Mouse (Mus musculus) embryo, embryonic 11.5 days (tissue): ENCODE data around the gene Tango2.
A peak's percentile ranks its signal among the peaks of the same experiment; 100 is the strongest.

ENCODE experiments used
- DNase-seq: peaks from one replicate; pipeline ENCODE4 v3.0.0-alpha.2; 2012; ENCODE audit warnings: low read depth, low spot score

The Tango2 gene

DNA sequence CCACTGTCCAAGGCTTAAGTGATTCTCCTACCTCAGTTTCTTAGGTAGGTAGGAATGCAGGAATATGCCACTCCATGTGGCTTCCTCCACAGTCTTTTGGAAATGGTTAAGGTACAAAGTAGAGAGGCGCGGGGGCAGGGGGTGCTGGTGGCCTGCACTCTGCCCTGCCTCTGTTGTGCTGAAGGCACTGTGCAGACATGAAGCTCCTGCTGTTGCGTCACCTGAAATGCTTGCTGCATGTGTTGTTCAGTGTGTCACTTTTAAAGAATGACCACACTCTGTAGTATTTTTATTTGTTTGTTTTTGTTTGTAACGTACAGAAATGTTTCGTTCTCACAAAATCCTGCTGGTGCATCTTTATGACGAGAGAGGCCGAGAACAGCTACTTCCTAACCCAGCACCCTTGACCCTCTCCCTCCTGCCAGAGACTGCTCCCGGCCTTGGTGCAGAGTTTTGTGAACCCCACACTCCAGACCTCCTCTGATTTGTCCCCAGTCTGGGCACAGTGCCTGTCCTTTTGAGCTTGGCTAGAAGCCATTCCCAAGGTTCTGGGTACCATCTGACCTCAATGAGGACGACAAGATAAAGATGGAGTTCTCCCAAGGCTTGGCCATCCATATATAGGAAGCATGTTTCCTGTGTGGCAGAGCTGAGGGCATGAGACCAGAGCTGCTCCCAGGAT is 35.3 kb upstream of the Tango2 start:
- DNase-seq: no peak

DNA sequence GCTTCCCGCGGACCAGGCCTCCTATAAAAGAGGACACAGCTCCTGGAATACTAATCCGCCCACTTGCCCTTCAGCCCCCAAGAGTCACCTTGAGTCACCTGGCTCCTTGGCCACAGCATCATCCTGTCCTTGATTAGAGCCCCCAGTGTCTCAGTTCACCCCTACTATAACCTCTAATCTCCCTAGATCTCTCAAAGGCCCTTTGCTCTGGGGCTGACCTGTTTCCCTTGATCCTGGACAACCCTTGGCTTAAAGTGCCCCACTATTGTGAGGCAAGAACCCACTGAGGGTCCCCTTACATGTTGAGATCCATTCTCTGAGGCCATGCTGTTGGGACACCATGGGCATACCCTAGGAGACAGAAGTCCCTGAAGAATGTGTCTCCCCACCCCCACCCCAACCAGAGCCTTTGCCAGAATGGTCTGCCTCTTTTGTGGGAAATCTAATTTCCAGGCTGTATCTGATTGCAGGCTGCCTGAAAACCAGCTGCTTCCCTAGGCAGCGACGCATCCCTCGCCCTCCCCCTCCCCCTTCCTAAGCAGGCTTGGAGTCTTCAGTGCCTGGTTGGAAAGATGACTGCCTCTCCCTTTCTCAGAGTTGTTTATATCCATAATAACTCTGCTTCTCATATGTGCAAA is 33.8 kb upstream of the Tango2 start:
- DNase-seq: peak; percentile 36

DNA sequence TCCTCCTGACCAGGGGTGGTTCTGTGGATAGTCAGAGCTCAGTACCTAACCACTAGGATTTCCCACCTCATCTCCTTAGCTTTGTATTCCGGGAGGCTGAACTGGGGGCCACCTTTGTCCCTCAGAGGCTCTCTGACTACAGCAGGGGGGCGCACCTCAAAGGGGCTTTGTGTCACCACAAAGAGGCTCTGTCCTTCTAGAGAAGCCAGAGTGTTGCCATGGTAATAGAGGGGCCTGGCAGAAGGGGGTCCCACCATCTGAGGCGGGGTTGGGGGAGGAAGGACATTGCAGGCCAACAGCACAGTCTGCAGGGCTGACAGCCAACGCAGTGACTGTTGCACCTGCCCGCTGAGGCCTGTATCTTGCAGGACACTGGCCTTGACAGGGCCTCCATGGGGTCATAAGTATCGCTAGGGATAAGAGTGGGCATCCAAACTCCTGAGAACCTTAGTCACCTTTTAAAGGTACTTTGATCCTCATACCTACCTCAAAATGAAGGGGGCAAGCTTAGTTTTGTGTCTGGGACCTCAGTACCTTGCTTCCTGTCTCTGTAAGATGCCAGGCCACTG is 32.7 kb upstream of the Tango2 start:
- peak; percentile 46 for DNase-seq

DNA sequence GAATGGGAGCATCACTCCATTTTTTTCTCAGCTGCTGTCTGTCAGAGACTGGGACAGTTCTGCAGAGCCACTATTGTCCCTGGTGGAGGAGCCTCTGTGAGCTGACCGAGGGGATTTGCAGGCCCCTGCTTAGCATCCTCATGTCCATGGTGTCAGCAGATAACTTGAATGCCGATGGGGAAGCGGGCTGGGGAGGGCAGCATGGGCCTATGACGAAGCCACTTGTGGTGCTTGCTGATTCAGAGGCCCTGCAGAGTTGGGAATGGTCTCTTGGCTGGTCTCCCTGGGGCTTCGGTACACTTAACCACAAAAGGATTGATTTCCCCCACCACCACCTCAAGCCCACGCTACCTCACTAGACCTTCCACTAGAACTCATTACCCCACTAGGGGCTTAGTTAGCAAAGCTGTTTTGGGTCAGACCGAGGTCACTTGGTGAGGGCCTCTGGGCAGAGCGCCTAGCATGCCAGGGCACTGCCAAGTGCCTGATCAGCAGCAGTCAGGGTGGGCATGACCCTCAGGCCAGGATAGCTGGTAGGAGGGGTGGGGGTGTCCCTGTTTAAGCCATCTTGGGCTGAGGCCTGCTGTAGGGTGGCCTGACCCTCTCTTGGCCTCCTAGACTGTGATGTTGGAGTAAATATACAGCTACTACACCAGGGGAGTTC is 31.6 kb upstream of the Tango2 start:
- DNase-seq: no peak

DNA sequence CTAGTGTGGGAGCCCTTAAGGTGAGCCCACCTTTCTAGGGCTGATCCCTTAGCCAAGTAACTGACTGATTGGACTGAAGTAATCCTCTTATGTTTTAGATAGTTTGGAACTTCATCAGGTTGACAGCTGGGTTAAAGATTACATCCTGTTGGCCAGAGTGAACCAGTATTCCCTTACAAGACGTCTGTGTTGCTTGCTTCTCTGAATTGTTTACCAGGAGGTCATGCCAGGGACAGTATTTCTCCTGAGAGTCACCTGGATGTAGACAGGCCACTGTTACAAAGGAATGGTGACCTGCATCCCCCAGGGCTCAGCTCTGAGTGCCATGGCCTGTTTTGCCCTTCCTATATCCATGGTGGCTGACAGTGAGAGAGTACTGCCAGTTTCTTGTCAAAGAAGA is 30.6 kb upstream of the Tango2 start:
- no peak for DNase-seq

DNA sequence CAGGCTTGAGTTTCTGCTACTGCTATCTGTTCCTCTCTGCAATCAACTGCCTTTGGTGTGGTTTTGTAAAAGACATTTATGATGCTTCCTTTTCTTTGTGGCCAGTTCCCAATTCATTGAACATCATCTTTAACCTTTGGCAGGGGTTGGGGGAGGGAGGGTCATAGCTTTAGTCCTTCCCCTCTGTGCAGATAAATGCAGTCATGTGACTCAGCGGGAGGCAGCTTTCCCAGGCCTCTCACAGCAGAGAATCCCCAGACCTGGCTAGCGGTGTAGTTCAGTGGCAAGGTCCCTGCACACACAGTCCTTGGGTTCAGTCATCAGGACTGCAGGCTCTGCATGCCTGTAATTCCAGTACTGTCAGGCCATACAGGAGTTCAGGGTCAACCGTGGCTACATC is 29.3 kb upstream of the Tango2 start:
- no peak for DNase-seq

DNA sequence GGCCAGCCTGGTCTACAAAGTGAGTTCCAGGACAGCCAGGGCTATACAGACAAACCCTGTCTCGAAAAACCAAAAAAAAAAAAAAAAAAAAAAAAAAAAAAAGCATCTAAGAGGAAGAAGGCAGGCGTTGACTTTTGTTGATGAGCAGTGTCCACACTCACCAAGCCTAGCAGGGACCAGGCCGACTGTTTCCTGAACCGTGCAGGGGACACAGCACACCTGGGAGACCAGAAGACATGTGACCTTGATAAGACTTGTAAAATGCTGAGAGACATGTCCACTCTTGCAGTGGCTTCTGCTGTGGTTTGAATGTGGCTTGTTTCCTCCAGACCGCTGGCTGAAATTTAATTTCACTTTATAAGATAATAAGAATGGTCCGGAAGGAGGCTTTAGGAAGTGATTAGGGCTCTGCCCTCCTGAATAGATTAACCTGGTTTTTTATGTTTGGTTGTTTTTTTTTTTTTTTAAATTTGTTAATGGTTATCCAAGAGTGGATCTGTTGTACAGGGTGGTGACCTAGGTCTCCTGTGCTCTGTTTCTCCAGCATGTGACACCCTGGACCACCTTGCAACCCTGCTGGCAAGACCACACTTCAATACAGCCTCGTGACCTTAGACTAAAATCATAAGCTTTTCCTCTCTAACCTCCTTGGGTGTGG is 28.5 kb upstream of the Tango2 start:
- DNase-seq: no peak

DNA sequence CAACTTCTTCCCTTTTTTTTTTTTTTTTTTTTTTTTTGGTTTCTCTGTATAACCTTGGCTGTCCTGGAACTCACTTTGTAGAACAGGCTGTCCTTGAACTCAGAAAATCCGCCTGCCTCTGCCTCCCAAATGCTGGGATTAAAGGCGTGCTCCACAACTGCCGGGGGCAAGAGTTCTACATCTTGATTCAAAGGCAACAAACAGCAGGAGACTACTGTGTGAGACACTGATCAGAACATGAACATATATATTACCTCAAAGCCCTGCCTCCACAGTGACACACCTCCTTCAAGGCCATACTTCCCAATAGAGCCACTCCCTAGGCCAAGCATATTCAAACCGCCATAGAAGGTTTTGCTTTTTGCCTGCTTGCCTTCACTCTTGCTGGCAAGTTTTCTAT is 25.7 kb upstream of the Tango2 start:
- no peak for DNase-seq

DNA sequence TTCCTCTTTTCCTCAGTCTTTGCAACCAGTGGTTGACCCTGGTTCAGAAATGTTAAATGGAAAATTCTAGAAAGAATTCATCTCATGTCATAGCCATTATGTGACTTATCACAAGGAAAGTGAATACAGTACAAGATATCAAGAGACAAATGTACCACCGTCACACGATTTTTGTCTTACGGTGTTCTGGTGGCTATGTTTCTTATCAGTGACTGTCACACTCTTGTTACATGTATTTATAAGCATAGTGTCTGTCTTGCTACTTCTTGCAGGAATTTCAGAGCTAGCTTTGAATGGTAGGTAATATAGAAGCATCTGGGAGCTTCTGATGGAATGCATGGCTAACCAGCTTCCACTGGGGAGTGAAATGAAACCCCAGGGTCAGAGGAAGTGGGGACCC is 22.3 kb upstream of the Tango2 start:
- DNase-seq: no peak

DNA sequence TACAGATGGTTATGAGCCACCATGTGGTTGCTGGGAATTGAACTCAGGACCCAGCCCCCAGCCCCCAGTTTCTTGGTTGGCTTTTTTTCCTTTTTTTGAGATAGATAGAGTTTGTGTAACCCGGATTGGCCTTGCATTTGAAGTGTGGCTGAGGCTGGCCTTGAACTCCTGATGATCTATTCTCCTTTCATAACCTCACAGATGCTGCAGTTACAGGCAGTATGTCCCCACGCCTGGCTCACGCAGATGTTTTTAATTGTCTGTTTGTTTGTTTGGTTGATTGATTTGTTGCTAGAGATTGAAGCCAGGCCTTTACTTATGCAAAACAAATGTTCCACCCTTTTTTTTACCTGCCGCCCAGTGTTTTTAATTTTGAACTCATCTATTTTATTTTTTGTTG is 18.9 kb upstream of the Tango2 start:
- no peak for DNase-seq

DNA sequence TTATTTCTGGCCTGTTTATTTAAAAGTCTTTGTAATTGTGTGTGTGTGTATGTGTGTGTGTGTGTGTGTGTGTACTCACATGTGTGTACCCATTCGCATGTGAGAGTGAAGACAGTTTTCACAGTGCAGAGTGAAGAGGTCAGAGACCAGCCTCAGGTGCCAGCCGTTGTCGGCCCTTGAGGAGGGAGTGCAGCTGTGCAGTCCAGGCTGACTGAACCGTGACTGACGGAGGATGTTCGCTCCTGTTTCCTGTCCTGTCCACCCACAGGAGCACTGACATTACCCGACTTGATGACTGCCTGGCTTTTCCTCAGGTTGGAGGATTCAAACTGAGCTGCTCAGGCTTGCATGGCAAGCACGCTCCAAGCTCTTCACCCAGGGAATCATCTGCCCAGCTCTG is 15.0 kb upstream of the Tango2 start:
- no peak for DNase-seq

DNA sequence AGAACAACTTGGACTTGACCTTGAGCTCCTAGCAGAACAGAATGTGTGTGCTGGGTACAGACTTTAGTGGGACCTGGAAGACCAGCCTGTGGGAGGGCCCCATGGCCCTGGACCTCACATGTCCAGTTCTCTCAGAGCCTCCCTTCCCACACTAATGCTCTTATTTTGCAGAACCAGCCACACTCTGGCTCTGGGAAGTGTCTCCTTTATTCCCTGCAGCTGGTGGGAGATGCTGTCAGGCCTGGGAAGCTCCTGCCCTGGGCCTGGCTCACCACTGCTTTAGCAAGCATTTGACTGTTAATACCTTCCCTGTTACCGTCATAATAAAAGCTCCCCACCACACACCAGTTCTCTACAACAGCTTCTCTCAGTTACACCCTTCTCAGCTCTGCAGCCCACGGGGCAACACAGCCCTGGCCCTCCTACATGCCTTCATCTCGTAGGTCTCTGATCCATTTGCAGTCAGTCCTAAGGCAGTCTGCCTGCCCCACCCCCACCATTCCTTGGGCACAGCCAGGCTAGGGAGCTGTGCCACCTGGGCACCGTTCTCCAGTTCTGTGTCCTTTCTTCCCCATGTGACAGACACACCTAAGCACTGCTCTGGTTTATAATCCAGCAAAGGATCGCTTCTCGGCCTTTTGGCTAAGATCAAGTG is 12.4 kb upstream of the Tango2 start:
- DNase-seq: no peak

DNA sequence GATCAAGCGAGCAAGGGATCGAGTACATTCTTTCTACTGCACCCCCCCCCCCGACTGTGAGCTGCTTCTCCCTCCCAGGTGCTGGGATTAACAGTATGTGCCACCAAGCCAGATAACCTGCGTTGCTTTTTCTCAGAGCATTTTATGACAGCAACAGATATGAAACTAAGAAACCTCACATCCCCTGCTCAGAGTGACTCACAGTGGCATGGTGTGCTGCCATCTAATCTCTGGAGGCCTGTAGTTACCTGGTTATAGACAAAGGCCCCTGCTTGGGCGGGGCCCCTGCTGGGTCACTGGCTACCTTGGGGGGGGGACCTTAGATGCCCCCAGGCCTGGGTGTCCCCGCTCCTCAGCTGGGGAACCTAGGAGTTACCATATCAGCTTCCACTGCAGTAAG is 10.1 kb upstream of the Tango2 start:
- no peak for DNase-seq

DNA sequence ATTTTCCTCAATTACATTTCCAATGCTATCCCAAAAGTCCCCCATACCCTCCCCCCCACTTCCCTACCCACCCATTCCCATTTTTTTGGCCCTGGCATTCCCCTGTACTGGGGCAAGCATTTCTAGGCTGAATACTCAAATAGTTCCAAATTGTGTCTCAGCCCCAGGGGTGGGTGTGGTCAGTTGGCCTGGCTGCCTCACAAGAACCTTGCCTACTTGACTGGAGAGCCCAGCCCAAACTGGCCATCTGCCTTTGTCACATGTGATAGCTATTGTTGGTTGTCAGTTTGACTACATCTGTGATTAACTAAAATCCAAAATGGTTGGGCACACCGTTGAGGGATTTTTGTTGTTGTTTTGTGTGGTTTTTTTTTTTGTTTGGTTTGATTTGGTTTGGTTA is 9.1 kb upstream of the Tango2 start:
- DNase-seq: no peak

DNA sequence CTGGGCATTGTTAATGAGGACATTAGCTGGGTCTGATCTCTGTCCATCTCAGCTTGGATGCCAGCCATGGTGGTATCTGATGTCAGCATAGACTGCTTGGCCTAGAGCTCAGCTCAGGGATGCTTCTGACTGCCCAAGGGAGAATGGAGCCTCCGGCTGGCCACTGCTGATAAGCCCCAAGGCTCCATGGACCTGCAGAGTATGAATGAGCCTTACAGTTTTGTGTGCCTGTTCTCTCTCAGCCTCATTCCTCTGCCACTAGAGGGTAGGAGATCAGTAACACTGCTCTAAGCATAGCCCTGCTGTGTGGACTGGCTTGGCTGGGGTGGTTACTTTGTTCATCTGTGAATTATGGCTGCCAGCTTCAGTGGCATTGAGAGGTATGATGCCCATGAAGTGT is 5.2 kb upstream of the Tango2 start:
- no peak for DNase-seq

DNA sequence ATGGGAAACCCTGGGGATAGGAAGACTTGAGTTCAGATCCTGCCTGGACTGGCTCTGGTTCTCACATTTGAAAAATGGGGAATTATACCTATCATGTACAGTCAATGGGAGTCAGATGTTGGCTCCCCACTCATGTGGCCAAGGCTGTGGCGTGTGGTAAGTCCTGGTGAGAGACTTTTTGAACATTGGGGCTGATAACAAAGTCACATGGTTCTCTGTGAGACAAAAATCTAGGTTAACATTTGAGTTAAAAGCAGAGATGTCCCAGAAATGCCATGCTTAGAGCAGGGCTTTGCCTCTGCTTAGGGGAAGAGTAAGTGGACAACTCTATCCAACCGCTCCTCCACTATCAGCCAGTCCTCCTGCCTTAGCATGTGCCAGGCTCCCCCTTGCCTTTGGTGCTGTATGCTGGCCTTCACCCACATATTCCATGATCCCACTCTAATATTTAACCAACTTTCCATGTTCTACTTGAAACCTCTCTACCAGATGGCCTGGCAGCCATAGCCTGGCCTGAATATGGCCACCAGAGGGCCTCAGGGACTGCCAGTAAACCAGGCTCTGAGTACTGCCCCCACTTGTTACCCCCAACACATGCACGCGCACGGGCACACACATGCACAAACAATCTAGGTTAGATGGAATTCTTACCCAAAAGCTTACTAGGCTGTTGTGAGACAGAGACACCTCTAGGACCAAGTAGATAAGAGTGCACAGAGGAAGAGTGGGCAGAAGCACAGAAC is 3.6 kb upstream of the Tango2 start:
- no peak for DNase-seq

DNA sequence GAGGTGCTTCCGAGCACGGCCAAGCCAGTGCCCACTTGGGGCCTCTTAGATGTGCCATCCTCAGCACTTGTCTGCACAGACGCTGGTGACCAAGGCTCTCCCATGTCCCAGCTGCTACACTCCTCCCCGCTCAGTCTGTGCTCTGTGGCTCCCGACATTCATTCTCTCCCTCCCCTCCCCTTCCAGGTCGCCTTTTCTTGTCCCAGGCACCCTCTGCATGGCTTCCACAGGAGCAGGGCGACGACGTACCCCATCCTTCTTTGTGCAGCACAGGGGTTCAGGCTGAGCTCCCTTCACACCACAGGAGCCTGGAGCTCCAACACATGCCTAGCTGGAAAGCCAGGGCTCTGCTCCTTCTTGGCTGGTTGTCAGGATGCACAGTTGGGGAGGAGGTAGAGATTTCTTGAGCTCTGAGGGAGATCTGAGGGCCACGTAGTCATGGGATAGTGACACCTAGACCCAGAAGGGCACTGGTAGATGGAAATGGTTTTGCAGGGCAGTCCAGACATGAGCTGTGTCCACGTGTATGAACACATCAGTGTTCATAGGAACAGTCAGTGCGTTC is 1.9 kb upstream of the Tango2 start:
- no peak for DNase-seq

DNA sequence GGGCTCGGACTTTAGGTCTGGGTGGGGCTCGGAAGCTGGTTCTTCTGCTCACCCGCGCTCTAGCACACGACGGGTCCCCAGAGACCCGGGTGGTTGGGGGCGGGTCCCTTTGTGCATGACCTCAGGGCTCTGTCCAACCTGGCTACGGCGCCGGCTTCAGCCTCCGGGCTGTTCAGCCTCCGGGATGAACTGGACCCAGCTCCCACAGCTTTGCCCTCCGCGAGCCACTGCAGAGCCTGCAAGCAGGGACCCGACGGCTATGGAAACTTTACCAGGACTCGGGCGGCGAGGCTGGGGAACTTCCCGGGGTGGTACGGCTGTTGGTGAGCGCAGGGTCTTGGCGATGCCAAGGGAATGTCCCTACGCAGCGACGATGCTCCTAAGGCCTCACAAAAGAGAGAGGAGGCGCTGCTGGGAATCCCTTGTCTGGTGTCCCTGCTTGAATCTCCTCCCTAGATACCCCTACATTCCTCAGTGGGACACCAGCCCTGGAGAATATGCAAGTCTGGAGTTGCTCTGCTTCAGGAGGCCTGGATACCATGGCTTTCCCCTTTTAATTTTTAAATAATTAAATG is 785 bp upstream of the Tango2 start:
- no peak for DNase-seq

DNA sequence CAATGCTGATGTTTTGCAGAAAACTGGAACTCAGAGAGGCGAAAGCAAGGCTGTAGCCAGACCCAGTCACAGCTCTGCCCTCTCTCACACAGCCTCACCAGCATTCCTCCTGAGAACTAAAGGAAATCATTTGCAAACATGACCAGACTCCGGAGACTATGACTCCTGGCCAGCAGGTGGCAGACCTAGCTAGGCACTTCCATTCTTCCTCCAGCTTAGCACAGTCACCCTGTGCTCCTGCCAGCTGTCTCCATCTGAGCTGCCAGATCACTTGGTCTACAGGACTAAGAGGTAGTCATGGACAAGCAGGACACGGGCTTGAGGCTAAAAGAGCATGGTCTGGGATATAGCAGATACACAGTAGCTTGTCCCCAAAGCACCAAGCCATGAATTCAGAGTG is 2.7 kb downstream of the Tango2 start:
- peak; percentile 83 for DNase-seq

DNA sequence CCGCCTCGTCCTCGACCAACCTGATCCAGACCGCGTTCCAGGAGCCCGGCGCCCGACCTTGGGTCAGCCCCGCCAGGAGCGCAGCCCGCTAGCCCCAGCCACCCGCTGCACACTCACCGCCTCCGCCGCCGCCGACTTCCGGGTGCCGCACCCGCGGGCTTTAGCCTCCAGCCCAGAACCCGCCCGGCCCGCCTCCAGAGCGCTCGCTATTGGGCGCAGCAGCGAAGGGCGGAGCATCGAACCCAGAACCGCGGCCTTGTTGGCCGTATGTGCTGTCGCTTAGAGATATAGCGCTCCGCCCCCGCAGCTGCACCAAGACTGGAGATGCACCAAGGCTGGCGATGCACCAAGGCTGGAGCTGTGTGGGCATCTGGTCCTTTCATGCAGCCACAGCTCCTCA is 4.1 kb downstream of the Tango2 start:
- DNase-seq: peak; percentile 89
